Mouse (Mus musculus) thymus, adult 2 months (tissue): ENCODE measurements around the gene Syne2.

Source experiments
- CTCF ChIP-seq: fragments of 200-500 bp; IDR thresholded peaks from 2 replicates; pipeline ENCODE4 v1.5.1; 2012; ENCODE audit warnings: mild to moderate bottlenecking, control low read depth, low read length, moderate library complexity, borderline replicate concordance; ENCODE audit not compliant: control insufficient read depth, poor library complexity, insufficient read depth; ENCODE audit errors: extremely low read depth
- POLR2A ChIP-seq: fragments of 200-500 bp; IDR thresholded peaks from 2 replicates; pipeline ENCODE4 v1.6.1; 2012; ENCODE audit warnings: mild to moderate bottlenecking, low read length, control low read depth, moderate library complexity; ENCODE audit not compliant: control insufficient read depth, poor library complexity, insufficient read depth; ENCODE audit errors: extremely low read depth

DNA sequence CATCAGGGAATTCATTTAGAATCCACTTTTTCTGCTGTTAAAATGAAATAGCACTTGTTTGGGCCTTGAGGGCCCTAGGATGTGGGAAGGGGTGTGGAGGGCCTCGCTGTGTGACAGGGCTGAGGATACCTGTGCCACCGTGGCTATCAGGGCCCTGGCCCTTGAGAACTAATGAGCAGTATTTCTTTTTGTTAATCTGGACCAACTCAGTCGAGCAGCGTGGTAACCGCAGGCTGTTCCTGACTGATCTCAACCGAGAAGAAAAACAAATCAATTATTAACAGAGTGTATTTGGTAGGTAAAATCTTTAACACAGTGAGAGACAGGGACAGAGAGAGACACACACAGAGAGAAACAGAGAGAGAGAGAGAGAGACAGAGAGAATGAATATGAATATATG is 34.5 kb downstream of the Syne2 start:
- TF ChIP-seq CTCF (no peak), POLR2A (no peak)
